Comparison of ENCODE assay signal across 8 mouse cellular contexts in the genomic region with DNA sequence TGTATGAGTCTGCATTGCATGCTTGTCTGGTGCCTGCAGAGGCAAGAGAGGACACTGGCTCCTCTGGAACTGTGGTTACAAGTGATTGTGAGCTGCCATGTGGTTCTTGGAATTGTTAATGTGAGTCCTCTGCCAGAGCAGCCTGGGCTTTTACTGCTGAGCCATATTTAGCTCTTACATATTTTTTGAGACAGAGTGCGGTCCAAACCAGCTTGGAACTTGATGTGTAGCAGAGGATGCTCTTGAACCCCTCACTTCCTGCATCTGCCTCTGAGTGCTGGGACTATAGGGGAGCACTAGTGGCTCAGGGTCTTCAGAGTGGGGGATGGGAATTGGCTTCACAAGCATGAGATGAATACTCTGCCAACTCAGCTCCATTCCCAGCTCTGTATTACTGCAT. TPM values are rescaled to one million over a fixed set of nuclear protein-coding genes. Genes with fewer than 3 reads are reported as not detected.
DNase-seq lines count a peak whose midpoint lies in the region; ATAC-seq and TF ChIP-seq lines count a peak whose summit lies in the region.

No protein-coding gene starts in this region.

- no peak overlapping the region for H3K9ac ChIP-seq in intestine, embryonic 15.5 days
- no peak overlapping the region for H3K9ac ChIP-seq in intestine, postnatal 0 days (ENCODE audit: low read depth, low read length)

- WGBS in intestine, embryonic 15.5 days: 59% methylated on average over 1 of the region's 1 CpGs
- 71% methylated on average over 1 of the region's 1 CpGs for WGBS in intestine, postnatal 0 days

- no peaks in the 10 kb centered on the region for H3K27me3 ChIP-seq in intestine, embryonic 15.5 days (replicated peaks)
- H3K27me3 ChIP-seq in intestine, postnatal 0 days (replicated peaks; ENCODE audit: control insufficient read depth, insufficient read depth, low read length): no peaks in the 10 kb centered on the region

- H3K27ac ChIP-seq in intestine, embryonic 15.5 days: 0 out of 2 replicates have a peak overlapping the region, but pooled peaks have one; percentile 22
- no peak overlapping the region for H3K27ac ChIP-seq in intestine, postnatal 0 days (ENCODE audit: low read depth, low read length)
- H3K27ac ChIP-seq in left cerebral cortex, adult 2 months: 0 out of 2 replicates have a peak overlapping the region, but pooled peaks have one; percentile 2

- intact Hi-C loops in gastrocnemius, postnatal 14 days (cut with DNase I; ENCODE audit: low total_unique reads): no loop called here
- intact Hi-C loops in left cerebral cortex, adult 2 months (cut with DNase I): no loop called here

- H3K4me3 ChIP-seq in intestine, embryonic 15.5 days (replicated peaks): no peak overlapping the region
- H3K4me3 ChIP-seq in intestine, postnatal 0 days (ENCODE audit: low read depth, low read length): no peak overlapping the region
- H3K4me3 ChIP-seq in left cerebral cortex, adult 2 months: no peak overlapping the region

- TF ChIP-seq CTCF in intestine, postnatal 0 days (IDR thresholded peaks at IDR 0.05; ENCODE audit: low read depth): no peak
- TF ChIP-seq CTCF in left cerebral cortex, adult 2 months (IDR thresholded peaks at IDR 0.05): no peak

- peak; percentile 32 for DNase-seq in brain, embryonic 18.5 days (ENCODE audit: low read depth, low spot score)
- DNase-seq in gastrocnemius, postnatal 14 days: peak; percentile 28
- DNase-seq in left cerebral cortex, adult 2 months (ENCODE audit: extremely low spot score in 1 of 2, low spot score in 2 of 2): peak in 1 of 2 experiments; percentile 19
- no peak for DNase-seq in spleen, postnatal 10 days (ENCODE audit: low spot score in 2 of 2)
- DNase-seq in thymus, postnatal 36 days: no peak
- DNase-seq in adrenal gland, postnatal 10 days: no peak

- H3K9me3 ChIP-seq in intestine, embryonic 15.5 days: no peaks in the 10 kb centered on the region
- H3K9me3 ChIP-seq in intestine, postnatal 0 days (ENCODE audit: control insufficient read depth): no peaks in the 10 kb centered on the region

- H3K4me2 ChIP-seq in intestine, embryonic 15.5 days (replicated peaks): no peak overlapping the region
- no peak overlapping the region for H3K4me2 ChIP-seq in intestine, postnatal 0 days (replicated peaks; ENCODE audit: low read depth)

- ATAC-seq in intestine, embryonic 15.5 days: peak; percentile 30; the same call in 1 of the 2 replicates
- ATAC-seq in intestine, postnatal 0 days: no peak

- H3K4me1 ChIP-seq in intestine, embryonic 15.5 days (replicated peaks): 0 out of 2 replicates have a peak, but pooled peaks cover 15% of the 10 kb centered on the region
- no peaks in the 10 kb centered on the region for H3K4me1 ChIP-seq in intestine, postnatal 0 days (replicated peaks; ENCODE audit: control insufficient read depth, insufficient read depth, low read length)

- H3K36me3 ChIP-seq in intestine, embryonic 15.5 days: no peaks in the 10 kb centered on the region
- H3K36me3 ChIP-seq in intestine, postnatal 0 days (ENCODE audit: control insufficient read depth, insufficient read depth): no peaks in the 10 kb centered on the region

RNA-seq across cellular contexts. Expression of a gene that starts 10.0 kb away (rescaled TPM):
- 8.3 and 9.2 TPM in 2 replicates for polyA plus RNA-seq in intestine, embryonic 15.5 days (2015; fragmentation: Nextera tagmentation; extraction: Ambion mirVana)
- polyA plus RNA-seq in intestine, postnatal 0 days (2015; fragmentation: Nextera tagmentation; extraction: Ambion mirVana): 2.3 and 2.6 TPM in 2 replicates
- 10 to 100 TPM; 24.0 to 24.5 TPM for total RNA-seq in gastrocnemius, postnatal 14 days (2021)
- 10 to 100 TPM; 16.4 to 18.4 TPM for total RNA-seq in left cerebral cortex, adult 2 months (2021)
- 10 to 100 TPM; 16.8 to 27.0 TPM for total RNA-seq in adrenal gland, postnatal 10 days (2021)

RNA-seq across cellular contexts. Expression of a gene that starts 54.2 kb away (rescaled TPM):
- polyA plus RNA-seq in intestine, embryonic 15.5 days (2015; fragmentation: Nextera tagmentation; extraction: Ambion mirVana): 120 and 127 TPM in 2 replicates
- 66.3 and 66.5 TPM in 2 replicates for polyA plus RNA-seq in intestine, postnatal 0 days (2015; fragmentation: Nextera tagmentation; extraction: Ambion mirVana)
- 10 to 100 TPM; 54.2 to 61.6 TPM for total RNA-seq in gastrocnemius, postnatal 14 days (2021)
- total RNA-seq in left cerebral cortex, adult 2 months (2021): 10 to 100 TPM; 48.6 to 50.0 TPM
- total RNA-seq in adrenal gland, postnatal 10 days (2021): 10 to 100 TPM; 41.3 to 58.3 TPM

Comparison
In these comparisons a context has a peak if more than half of its experiments do, and no peak if none do; other contexts are left out.
1. DNase-seq: peak in brain, embryonic 18.5 days (single experiment) and gastrocnemius, postnatal 14 days (single experiment); none in spleen, postnatal 10 days (0 of 2), thymus, postnatal 36 days (0 of 2) and adrenal gland, postnatal 10 days (single experiment).